Mouse (Mus musculus) layer of hippocampus, adult 9-10 months (tissue): ENCODE results near the gene Slc12a7.

Source experiments
- DNase-seq: peaks from one replicate; pipeline ENCODE4 v3.0.0; 2022; ENCODE audit warnings: low spot score

Gene Slc12a7

DNA sequence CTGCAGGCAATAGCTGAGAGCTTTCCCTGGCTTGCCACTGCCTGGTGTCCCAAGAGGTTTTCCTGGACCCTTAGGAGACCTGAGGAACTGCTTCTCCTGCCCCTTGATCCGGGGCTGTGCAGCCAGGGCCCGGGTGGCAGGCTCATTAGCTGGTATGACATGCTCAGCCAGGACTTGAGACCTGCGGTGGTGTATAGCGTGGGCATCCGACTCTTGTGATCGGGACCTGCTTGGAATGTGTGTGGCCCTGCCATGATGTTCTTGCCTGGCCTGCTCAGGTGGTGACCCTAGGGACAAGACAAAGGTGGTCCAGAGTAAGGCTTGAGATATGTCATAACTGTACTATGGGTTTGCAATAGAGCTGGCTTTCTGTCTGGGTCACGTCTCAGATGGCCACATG, 88.4 kb downstream of the Slc12a7 start:
- no peak for DNase-seq

DNA sequence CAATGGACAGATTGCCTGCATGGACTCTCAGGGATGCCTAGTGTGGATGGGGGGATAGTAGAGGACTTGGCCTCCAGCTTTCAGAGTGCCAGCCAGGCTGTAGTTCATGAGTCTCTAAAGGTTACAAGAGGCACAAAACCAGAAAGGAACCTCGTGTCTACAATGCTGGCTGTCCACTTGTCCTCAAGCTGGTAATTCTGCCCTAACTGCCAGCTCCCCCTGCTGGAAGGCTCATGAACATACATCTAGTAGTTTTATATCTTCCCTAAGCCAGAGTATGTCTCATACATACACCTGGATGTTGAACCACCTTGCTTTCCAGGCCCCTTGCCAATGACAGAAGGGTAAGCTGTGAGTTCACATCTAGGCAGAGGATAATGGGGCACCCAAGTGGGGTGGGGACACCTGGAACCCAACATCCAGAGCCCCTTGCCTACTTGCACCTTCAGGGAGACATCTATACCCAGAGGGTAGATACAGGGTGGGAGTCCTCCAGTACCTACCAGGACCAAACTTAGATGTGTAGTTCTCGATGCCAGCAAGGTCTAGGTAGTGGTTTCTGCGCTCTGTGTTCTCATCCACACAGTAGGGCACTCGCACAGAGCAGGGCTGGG, 89.4 kb downstream of the Slc12a7 start:
- peak; percentile 32 for DNase-seq

DNA sequence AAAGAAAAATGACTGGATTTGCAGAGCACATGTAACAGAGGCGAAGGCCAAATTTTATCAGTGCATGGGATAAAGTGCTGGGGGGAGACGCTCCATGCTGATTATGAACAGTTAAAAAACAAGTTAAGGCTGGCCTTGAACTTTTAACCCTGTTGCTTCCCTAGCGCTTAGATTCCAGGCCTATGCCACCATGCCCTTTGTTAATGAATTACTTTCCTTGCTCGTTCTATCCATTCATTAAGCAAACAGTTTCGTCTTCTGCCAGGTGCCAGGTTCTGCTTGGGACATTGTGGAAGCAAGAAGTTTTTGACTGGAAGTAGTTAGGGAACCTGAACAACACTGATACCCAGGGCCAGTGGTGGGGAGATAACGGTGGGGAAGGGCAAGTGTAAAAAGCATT, 90.8 kb downstream of the Slc12a7 start:
- DNase-seq = no peak

DNA sequence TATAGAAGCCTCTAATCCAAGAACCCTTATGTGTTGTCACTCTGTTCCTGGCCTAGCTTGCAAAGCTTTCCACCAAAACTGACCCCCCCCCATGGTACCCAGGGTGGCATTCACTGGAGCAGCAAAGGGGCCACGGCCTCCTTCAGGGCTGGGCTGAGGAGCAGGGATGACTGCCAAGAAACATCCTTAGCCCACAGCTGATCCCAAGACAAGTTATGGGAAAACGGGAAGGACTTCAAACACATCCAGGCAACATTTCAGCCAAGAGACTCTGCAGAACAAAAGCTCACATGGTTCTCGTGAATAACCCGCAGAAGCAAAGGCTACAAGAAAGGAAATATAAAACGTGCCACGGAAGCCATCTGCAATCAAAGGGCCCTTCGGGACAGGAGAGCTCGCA, 94.3 kb downstream of the Slc12a7 start:
- DNase-seq = no peak

DNA sequence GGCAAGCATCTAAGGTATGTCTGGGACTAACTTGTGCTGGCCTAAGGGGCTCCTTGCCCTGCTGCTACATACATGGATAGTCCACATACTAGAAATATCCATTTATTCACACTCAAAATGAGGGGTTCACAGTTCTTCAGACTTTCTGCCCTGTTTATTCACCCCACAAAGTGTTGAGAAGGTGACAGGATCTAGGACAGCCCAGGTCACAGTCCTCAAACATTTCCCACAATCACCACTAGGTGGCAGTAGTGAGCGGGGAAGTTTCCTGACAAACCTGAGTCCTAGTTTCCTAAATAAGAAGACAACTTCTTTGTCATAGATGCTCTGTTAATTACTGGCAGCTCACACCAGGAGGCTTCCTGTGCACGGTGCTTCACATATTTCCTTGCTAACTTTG, 98.6 kb downstream of the Slc12a7 start:
- DNase-seq = peak; percentile 16

DNA sequence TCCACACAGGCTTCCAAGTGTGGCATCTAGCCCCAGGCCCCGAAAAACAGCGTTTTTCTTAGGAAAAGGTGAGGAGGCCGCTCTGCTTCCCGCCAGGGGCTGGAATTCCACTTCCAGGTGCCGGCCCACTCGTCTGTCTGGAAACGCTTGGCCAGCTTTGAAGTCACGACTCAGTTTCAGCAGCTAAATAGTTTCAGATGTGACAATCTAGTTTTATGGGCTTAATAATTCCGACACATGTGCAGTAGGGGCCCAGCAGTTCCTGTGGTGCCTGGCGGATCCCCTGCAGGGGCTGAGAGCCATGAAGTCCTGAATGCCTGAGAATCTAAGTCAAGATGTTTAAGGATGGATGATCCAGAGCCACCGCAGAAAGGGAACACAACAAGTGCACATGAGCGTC, 100.9 kb downstream of the Slc12a7 start:
- DNase-seq = no peak

DNA sequence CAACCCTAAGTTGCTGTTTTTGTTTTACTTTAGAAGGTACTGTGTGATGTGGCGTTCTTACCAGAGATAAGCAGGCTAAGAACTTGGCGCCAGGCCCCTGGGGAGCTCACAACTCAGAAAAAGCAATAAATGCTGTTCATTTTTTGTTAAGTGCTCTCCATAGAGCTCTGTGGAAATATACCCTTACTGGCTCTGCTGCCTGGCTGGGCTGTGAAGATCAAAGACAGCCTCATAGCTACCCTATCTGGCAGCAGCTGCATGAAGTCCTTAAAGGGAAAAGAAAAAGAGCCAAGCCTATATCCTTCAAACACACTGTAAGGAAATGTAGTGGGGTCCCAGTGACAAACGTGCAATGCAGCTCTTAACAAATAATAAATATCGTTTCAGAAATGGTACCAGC, 102.9 kb downstream of the Slc12a7 start:
- no peak for DNase-seq

DNA sequence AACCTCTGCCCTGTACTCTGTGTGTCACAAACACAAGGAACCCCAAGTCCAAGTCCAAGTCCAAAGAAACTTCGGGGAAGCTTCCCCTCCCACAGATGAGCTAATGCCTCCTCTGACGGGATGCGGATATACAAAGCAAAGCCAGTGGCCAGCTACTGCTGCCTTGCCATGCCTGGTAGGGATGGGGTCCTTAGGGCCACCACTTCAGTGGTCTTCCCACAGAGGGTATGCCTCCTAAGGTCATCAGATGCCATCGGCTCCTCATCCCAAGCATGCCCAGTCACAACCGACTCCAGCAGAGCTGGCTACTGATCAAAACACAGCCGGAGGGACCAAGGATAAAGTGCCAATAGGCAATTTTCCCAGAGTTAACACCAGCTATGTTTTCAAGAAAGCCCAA, 103.6 kb downstream of the Slc12a7 start:
- DNase-seq = no peak

DNA sequence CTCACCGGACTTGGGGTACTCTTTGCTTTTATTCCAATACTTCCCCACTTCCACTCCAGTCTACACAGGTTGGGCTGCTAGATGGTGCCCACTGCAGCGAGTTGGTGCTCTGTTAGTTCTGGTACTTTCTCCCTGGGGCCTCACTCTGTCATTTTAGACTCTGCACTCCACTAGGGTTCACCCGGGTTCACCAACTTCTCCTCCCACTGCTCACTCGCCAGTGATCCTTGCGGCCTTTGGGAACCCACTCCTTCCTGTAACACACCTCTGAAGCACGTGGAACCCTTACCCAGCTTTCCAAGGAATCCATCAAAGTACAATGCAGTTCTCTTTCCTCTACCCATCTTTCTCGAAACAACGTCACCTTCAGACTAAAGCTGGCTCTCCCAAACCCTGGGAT, 104.8 kb downstream of the Slc12a7 start:
- DNase-seq = no peak

DNA sequence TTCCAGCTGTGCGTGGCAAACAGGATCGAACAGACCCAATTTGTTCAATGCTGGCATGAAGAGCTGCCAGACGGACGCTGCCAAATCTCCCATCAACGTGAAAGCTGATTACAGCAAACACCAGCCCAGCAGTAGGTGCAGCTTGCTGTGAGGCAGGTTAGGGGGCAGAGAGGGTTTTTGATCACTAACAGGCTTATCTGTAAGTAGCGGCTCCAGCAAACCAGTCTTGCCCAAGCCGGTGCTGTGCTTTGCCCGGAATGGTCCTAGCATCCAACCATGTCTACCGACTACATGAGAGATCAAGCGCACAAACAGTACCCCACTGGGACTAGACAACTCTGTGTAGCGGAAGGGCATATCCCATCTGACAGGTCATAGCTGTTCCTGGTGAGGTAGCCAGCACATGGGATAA, 106.2 kb downstream of the Slc12a7 start:
- DNase-seq = no peak

DNA sequence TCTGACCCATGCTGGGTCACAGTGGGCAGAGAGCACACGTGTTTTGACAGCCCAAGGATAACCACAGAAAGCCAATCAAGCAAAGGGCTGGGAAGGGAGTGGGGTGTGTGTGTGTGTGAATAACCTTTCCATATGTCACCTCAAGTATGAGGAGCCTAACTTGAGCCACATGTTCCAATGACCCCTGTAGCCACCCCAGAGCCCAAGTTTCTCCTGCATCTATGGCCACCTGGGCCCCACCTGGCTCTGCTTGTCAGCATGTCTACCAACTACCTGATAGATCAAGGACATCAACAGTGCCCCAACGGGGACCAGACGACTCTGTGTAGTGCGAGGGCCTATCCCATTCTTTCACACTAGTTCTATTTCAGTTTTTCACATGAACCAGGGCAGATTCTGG, 106.8 kb downstream of the Slc12a7 start:
- no peak for DNase-seq

DNA sequence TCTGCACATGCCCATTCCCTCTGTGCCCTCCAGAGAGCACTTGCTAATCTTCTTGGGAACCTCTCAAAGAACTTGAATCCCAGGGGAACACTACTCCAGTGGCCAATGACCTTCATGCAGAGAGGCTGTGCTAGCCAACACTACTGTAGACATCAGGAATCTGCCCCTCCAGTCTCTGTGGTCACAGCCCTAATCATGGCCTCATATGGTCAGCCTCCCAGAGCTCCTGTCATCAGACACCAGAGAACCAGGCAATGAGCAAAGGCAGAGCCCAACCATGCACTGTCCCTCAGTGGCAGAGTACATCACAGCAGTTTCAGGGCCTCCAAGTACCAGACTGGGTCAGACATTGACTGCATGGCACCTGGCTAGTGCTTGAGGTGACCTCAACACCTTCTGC, 109.8 kb downstream of the Slc12a7 start:
- no peak for DNase-seq

DNA sequence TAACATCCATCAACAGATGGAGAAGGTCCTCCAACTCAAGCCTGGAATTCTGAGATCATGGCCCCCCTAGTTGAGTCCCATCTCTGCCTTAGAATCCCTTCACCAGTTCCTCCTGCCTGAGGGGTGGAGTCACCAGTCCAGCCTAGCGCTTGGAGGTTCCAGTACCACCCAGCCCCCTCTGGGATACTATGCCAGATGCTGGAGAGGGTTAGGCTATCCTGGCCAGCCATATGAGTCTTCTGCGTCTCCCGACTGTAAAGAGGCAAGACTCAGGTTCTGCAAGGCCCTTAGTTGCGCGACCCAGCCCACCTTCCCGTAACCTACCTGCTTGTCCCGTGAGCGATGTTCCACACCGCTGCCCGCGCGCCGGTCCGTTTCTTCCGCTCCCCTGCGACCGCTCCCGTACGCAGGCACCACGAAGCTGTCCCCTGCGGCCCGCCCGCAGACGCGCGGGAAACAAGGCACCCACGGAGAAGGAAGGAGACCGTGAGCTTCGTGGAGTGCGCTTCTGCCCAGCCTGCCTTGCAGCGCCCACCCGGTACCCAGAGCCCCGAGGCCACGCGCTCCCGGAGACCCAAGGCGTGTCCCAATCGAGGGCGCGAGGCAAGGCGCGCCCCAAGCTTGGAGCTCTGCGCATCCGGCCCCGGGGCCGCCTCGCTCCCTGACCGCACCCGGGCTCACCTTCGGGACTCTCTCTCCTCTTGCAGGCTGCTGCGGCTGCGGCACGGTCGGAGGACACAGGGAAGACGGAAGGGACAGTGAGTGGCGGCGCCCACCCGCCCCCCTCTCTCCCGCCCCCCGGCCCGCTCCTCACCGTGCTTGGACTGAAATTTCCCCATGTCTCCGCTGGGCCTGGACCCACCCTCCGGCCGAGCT, 113.9 kb downstream of the Slc12a7 start:
- DNase-seq = no peak

DNA sequence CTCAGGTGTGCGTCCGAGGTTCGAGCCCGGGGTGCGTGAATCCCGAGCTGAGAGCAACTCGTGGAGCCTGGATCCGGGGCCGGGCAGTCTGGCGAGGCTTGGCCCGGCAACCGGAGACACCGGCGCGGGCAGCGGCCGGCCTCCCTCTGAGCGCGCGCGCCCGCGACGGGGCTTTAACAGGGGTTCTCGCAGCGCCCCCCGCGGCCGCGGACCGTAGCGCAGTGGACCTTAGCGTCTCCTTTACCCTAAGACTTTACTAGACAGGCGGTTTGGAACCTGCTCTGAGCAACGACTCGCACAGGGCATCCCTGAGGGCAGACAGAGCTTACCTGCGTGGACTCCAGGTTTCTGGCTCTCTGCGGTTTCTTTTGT, 114.6 kb downstream of the Slc12a7 start, which contains the start of gene Nkd2:
TSS of gene Nkd2 (minus strand) at position 167 of the 372 bp plus-strand sequence.
- peak; percentile 20 for DNase-seq
